In genomic region chr4:32386346-32386745, GRCm38 (mm10) we compare ENCODE assay signal across 16 mouse cellular contexts.
DNase-seq lines count a peak whose midpoint lies in the region; ATAC-seq and TF ChIP-seq lines count a peak whose summit lies in the region.
"Had no signal": no experiment of that assay in that cellular context is flagged by ENCODE, and none has a peak within 500 bp of the region (broad histone marks: within the 10 kb centered on the region; RNA-seq: fewer than 3 reads in every experiment).

No protein-coding gene starts in this region.

- no peak for ATAC-seq in lung, embryonic 14.5 days (ENCODE audit: insufficient read depth)
- peak; percentile 47 for ATAC-seq in heart, postnatal 0 days (ENCODE audit: insufficient read depth, low read depth)
- no peak for ATAC-seq in forebrain, embryonic 12.5 days (ENCODE audit: low FRiP score)
- no peak for ATAC-seq in hindbrain, embryonic 11.5 days (ENCODE audit: low FRiP score)
- ATAC-seq: forebrain, embryonic 16.5 days; hindbrain, embryonic 16.5 days; midbrain, embryonic 16.5 days had no signal

- TF ChIP-seq POLR2A in lung, adult 2 months (IDR thresholded peaks at IDR 0.05; ENCODE audit: borderline replicate concordance, extremely low read depth, low read depth, low read length): no peak

- no peak for TF ChIP-seq EP300 in heart, postnatal 0 days (IDR thresholded peaks at IDR 0.05; ENCODE audit: low read depth)

- no peak overlapping the region for H3K27ac ChIP-seq in lung, embryonic 14.5 days (ENCODE audit: low read depth)
- H3K27ac ChIP-seq in heart, postnatal 0 days (ENCODE audit: low read depth): peak overlapping the region; percentile 82; the same call in 1 of the 2 replicates
- no peak overlapping the region for H3K27ac ChIP-seq in forebrain, embryonic 12.5 days
- H3K27ac ChIP-seq in hindbrain, embryonic 11.5 days (ENCODE audit: low read depth, low read length): no peak overlapping the region
- H3K27ac ChIP-seq: liver, embryonic 13.5 days had no signal

- no peak overlapping the region for H3K4me2 ChIP-seq in lung, embryonic 14.5 days
- no peak overlapping the region for H3K4me2 ChIP-seq in heart, postnatal 0 days (ENCODE audit: low read depth, low read length)
- no peak overlapping the region for H3K4me2 ChIP-seq in forebrain, embryonic 12.5 days
- no peak overlapping the region for H3K4me2 ChIP-seq in hindbrain, embryonic 11.5 days (replicated peaks; ENCODE audit: low read depth, low read length)
- H3K4me2 ChIP-seq: liver, embryonic 13.5 days had no signal

- H3K4me3 ChIP-seq in lung, embryonic 14.5 days (ENCODE audit: low read depth, low read length): no peak overlapping the region
- H3K4me3 ChIP-seq in lung, adult 2 months (replicated peaks; ENCODE audit: extremely low read depth, low read depth, low read length): no peak overlapping the region
- no peak overlapping the region for H3K4me3 ChIP-seq in heart, postnatal 0 days (ENCODE audit: low read depth, low read length)
- no peak overlapping the region for H3K4me3 ChIP-seq in forebrain, embryonic 12.5 days (replicated peaks)
- no peak overlapping the region for H3K4me3 ChIP-seq in hindbrain, embryonic 11.5 days (ENCODE audit: low read depth, low read length)
- H3K4me3 ChIP-seq: layer of hippocampus, adult 2 months; liver, embryonic 13.5 days; megakaryocyte, embryonic 14.5 days had no signal

- H3K4me1 ChIP-seq in lung, embryonic 14.5 days (ENCODE audit: insufficient read depth): peaks cover 39% of the 10 kb centered on the region
- H3K4me1 ChIP-seq in lung, adult 2 months (ENCODE audit: control insufficient read depth, insufficient read depth, low read length): peaks cover 41% of the 10 kb centered on the region
- peaks cover 41% of the 10 kb centered on the region for H3K4me1 ChIP-seq in heart, postnatal 0 days (ENCODE audit: control insufficient read depth, insufficient read depth)
- H3K4me1 ChIP-seq in forebrain, embryonic 12.5 days: peaks cover 40% of the 10 kb centered on the region
- no peaks in the 10 kb centered on the region; the same call in 1 of the 2 replicates for H3K4me1 ChIP-seq in hindbrain, embryonic 11.5 days (replicated peaks; ENCODE audit: control insufficient read depth, insufficient read depth, low read length)

- no peak for TF ChIP-seq CTCF in lung, embryonic 14.5 days (IDR thresholded peaks at IDR 0.05; ENCODE audit: low read depth)
- TF ChIP-seq CTCF in lung, adult 2 months (IDR thresholded peaks at IDR 0.05; ENCODE audit: insufficient read depth, low read length): no peak
- TF ChIP-seq CTCF in heart, postnatal 0 days (IDR thresholded peaks at IDR 0.05; ENCODE audit: low read depth): no peak

- no peak overlapping the region for H3K9ac ChIP-seq in lung, embryonic 14.5 days
- H3K9ac ChIP-seq in heart, postnatal 0 days (replicated peaks; ENCODE audit: low read depth, low read length): no peak overlapping the region
- no peak overlapping the region for H3K9ac ChIP-seq in forebrain, embryonic 12.5 days
- H3K9ac ChIP-seq in hindbrain, embryonic 11.5 days (ENCODE audit: low read depth, low read length): no peak overlapping the region
- H3K9ac ChIP-seq: liver, embryonic 13.5 days had no signal

- 64% methylated on average over 10 of the region's 10 CpGs for WGBS in lung, embryonic 14.5 days
- 50% methylated on average over 10 of the region's 10 CpGs for WGBS in lung, adult 2 months
- 35% methylated on average over 10 of the region's 10 CpGs for WGBS in heart, postnatal 0 days
- 86% methylated on average over 10 of the region's 10 CpGs for WGBS in forebrain, embryonic 12.5 days
- 74% methylated on average over 10 of the region's 10 CpGs for WGBS in hindbrain, embryonic 11.5 days

- no peaks in the 10 kb centered on the region for H3K27me3 ChIP-seq in lung, embryonic 14.5 days (ENCODE audit: insufficient read depth, low read length)
- H3K27me3 ChIP-seq in heart, postnatal 0 days (ENCODE audit: control insufficient read depth, insufficient read depth, low read length): no peaks in the 10 kb centered on the region
- H3K27me3 ChIP-seq in forebrain, embryonic 12.5 days: no peaks in the 10 kb centered on the region
- no peaks in the 10 kb centered on the region for H3K27me3 ChIP-seq in hindbrain, embryonic 11.5 days (ENCODE audit: control insufficient read depth, insufficient read depth, low read length)
- H3K27me3 ChIP-seq: liver, embryonic 13.5 days had no signal

- no peaks in the 10 kb centered on the region for H3K36me3 ChIP-seq in lung, embryonic 14.5 days (ENCODE audit: insufficient read depth)
- H3K36me3 ChIP-seq in heart, postnatal 0 days (replicated peaks; ENCODE audit: control insufficient read depth, insufficient read depth, low read length): no peaks in the 10 kb centered on the region
- no peaks in the 10 kb centered on the region for H3K36me3 ChIP-seq in forebrain, embryonic 12.5 days (replicated peaks)
- no peaks in the 10 kb centered on the region for H3K36me3 ChIP-seq in hindbrain, embryonic 11.5 days (ENCODE audit: control insufficient read depth, insufficient read depth, low read length)
- H3K36me3 ChIP-seq: liver, embryonic 13.5 days had no signal

- H3K9me3 ChIP-seq in lung, embryonic 14.5 days (ENCODE audit: low read depth, low read length): no peaks in the 10 kb centered on the region
- H3K9me3 ChIP-seq in heart, postnatal 0 days (replicated peaks; ENCODE audit: control insufficient read depth, low read length): no peaks in the 10 kb centered on the region
- no peaks in the 10 kb centered on the region for H3K9me3 ChIP-seq in forebrain, embryonic 12.5 days
- H3K9me3 ChIP-seq in hindbrain, embryonic 11.5 days (ENCODE audit: control insufficient read depth, low read length): no peaks in the 10 kb centered on the region
- H3K9me3 ChIP-seq: liver, embryonic 13.5 days had no signal

- DNase-seq in heart, adult 18-20 months: peak; percentile 37 to 42
- DNase-seq in heart, postnatal 25 days (ENCODE audit: low spot score): no peak
- DNase-seq in lung, embryonic 14.5 days: peak; percentile 31
- DNase-seq in lung, adult 2 months: no peak
- DNase-seq in heart, postnatal 0 days (ENCODE audit: low spot score): peak; percentile 62
- peak; percentile 67 for DNase-seq in skeletal muscle tissue, adult 2 months (ENCODE audit: low read depth, low spot score)
- DNase-seq in hindbrain, embryonic 11.5 days (ENCODE audit: low spot score): no peak
- DNase-seq: kidney, adult 18-20 months; liver, embryonic 13.5 days; right cerebral cortex, postnatal 14 days had no signal

- intact Hi-C loops in heart, postnatal 25 days (cut with DNase I): loop anchor here (5.0 kb wide), 3 partner anchors 84 to 209 kb away; no protein-coding TSS in a partner anchor

Comparison
In these comparisons a context has a peak if more than half of its experiments do, and no peak if none do; other contexts are left out.
1. DNase-seq: peak in heart, adult 18-20 months (2 of 2), lung, embryonic 14.5 days (single experiment), heart, postnatal 0 days (single experiment) and skeletal muscle tissue, adult 2 months (single experiment); none in heart, postnatal 25 days (single experiment), lung, adult 2 months (single experiment) and hindbrain, embryonic 11.5 days (single experiment).